Mouse (Mus musculus) heart, adult 2 months (tissue): ENCODE data around the gene Eepd1.

Experiments used
- CTCF ChIP-seq: fragments of 200-600 bp; IDR thresholded peaks from 2 replicates; pipeline ENCODE4 v1.8.1; 2022; ENCODE audit warnings: antibody characterized with exemption, mild to moderate bottlenecking, moderate library complexity
- EP300 ChIP-seq: fragments of 200-500 bp; IDR thresholded peaks from 2 replicates; pipeline ENCODE4 v1.6.1; 2011; ENCODE audit warnings: low read depth, low read length, control low read depth; ENCODE audit not compliant: insufficient read depth
- POLR2A ChIP-seq: fragments of 200-500 bp; IDR thresholded peaks from 2 replicates; pipeline ENCODE4 v1.6.1; 2011; ENCODE audit warnings: mild to moderate bottlenecking, low read depth, low read length, control low read depth; ENCODE audit not compliant: insufficient read depth

- TF ChIP-seq CTCF = no peak
- TF ChIP-seq EP300 = no peak
- TF ChIP-seq POLR2A = no peak
These were observed 12.6 kb downstream of the Eepd1 start for GRCm38 (mm10) chr9:25493918-25494317.
